Mouse (Mus musculus): ENCODE data around the gene Tpmt. TPM values are rescaled to one million over a fixed set of nuclear protein-coding genes. Genes with fewer than 3 reads are reported as not detected.

Tpmt gene
- polyA plus RNA-seq, 1 experiment from 2014 or later = 37.4 TPM

- Histone ChIP-seq H3K4me2 (replicated peaks; ENCODE audit: low read depth, low read length) (no peak overlapping the region), H3K27me3 (ENCODE audit: insufficient read depth, low read length) (no peaks in the 10 kb centered on the region), H3K4me3 (ENCODE audit: low read length) (no peak overlapping the region), H3K4me1 (ENCODE audit: insufficient read depth, low read length) (peaks cover 5% of the 10 kb centered on the region; the same call in 1 of the 2 replicates), H3K36me3 (ENCODE audit: insufficient read depth, low read length) (no peaks in the 10 kb centered on the region), H3K9me3 (ENCODE audit: low read length) (no peaks in the 10 kb centered on the region), H3K27ac (ENCODE audit: low read length) (no peak overlapping the region), H3K9ac (replicated peaks; ENCODE audit: low read length) (no peak overlapping the region)
- ATAC-seq (ENCODE audit: low FRiP score, low TSS enrichment) = no peak
- WGBS = 15% methylated on average over 4 of the region's 4 CpGs
Measured at GRCm38 (mm10) chr13:46990376-46991011, 54.0 kb downstream of the Tpmt start.

DNA sequence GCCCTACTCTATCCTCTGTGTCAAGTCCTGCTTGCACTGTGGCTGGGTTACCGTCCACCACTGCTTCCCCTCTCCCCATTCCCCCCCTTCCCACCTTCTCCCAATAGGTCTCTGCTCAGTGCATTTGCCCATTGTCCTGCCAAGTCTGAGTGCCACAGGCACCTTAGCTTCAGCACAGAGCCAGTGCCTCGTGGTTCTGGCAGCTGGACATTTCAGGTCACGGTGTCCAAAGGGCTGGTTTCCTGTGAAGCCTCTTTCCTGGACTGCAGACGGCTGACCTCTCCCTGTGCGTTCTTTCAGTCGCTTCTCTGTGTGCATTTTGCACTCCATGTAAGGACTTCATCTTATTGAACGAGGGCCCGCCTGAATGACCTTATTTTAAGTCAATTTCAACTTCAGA, 56.6 kb downstream of the Tpmt start:
- ATAC-seq (ENCODE audit: low FRiP score, low TSS enrichment) = no peak

DNA sequence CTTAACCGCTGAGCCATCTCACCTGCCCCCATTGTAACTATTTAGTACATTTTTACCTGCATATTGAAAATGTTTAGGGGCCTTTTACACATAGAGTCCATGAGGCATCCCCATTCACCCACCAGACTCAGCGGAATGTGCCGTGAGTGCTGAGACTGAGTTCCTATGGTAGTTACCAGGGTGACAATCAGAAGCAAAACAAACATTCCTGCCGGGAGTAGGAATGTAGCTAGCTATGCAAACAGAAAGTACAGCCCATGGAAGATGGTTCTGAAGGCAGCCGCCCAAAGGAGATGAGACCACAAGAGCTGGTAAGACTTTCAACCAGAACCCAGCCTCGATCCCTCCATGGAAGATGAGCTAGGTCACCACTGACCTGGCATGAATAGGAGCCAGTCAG, 58.3 kb downstream of the Tpmt start:
- no peak overlapping the region for H3K4me2 ChIP-seq (replicated peaks; ENCODE audit: low read depth, low read length)
- no peaks in the 10 kb centered on the region for H3K36me3 ChIP-seq (ENCODE audit: insufficient read depth, low read length)
- 68% methylated on average over 6 of the region's 6 CpGs for WGBS
- no peaks in the 10 kb centered on the region for H3K4me1 ChIP-seq (ENCODE audit: insufficient read depth, low read length)
- no peak for ATAC-seq (ENCODE audit: low FRiP score, low TSS enrichment)
- no peaks in the 10 kb centered on the region for H3K27me3 ChIP-seq (ENCODE audit: insufficient read depth, low read length)
- no peak overlapping the region for H3K9ac ChIP-seq (replicated peaks; ENCODE audit: low read length)
- H3K4me3 ChIP-seq (ENCODE audit: low read length) = no peak overlapping the region
- no peak overlapping the region for H3K27ac ChIP-seq (ENCODE audit: low read length)
- H3K9me3 ChIP-seq (ENCODE audit: low read length) = no peaks in the 10 kb centered on the region

More for the DNA sequence above, 56.6 kb downstream of the Tpmt start:
- H3K27ac ChIP-seq (ENCODE audit: low read length) = no peak overlapping the region
- no peaks in the 10 kb centered on the region for H3K9me3 ChIP-seq (ENCODE audit: low read length)
- H3K9ac ChIP-seq (replicated peaks; ENCODE audit: low read length) = no peak overlapping the region
- H3K4me2 ChIP-seq (replicated peaks; ENCODE audit: low read depth, low read length) = no peak overlapping the region
- no peaks in the 10 kb centered on the region for H3K4me1 ChIP-seq (ENCODE audit: insufficient read depth, low read length)
- H3K27me3 ChIP-seq (ENCODE audit: insufficient read depth, low read length) = no peaks in the 10 kb centered on the region
- WGBS = 71% methylated on average over 8 of the region's 8 CpGs
- H3K36me3 ChIP-seq (ENCODE audit: insufficient read depth, low read length) = no peaks in the 10 kb centered on the region
- H3K4me3 ChIP-seq (ENCODE audit: low read length) = no peak overlapping the region

- no peak for ATAC-seq (ENCODE audit: low FRiP score, low TSS enrichment)
- peaks cover 8% of the 10 kb centered on the region; the same call in 1 of the 2 replicates for H3K4me1 ChIP-seq (ENCODE audit: insufficient read depth, low read length)
- H3K27ac ChIP-seq (ENCODE audit: low read length) = no peak overlapping the region
- no peak overlapping the region for H3K9ac ChIP-seq (replicated peaks; ENCODE audit: low read length)
- WGBS = 84% methylated on average over 2 of the region's 2 CpGs
- H3K27me3 ChIP-seq (ENCODE audit: insufficient read depth, low read length) = no peaks in the 10 kb centered on the region
- no peak overlapping the region for H3K4me3 ChIP-seq (ENCODE audit: low read length)
- H3K36me3 ChIP-seq (ENCODE audit: insufficient read depth, low read length) = no peaks in the 10 kb centered on the region
- no peaks in the 10 kb centered on the region for H3K9me3 ChIP-seq (ENCODE audit: low read length)
- H3K4me2 ChIP-seq (replicated peaks; ENCODE audit: low read depth, low read length) = no peak overlapping the region
Measured at GRCm38 (mm10) chr13:46983878-46984277, 60.7 kb downstream of the Tpmt start.

GRCm38 (mm10) chr13:46979836-46980490, 64.6 kb downstream of the Tpmt start:
- Histone ChIP-seq H3K27ac (ENCODE audit: low read length) (no peak overlapping the region), H3K9me3 (ENCODE audit: low read length) (no peaks in the 10 kb centered on the region), H3K36me3 (ENCODE audit: insufficient read depth, low read length) (no peaks in the 10 kb centered on the region), H3K27me3 (ENCODE audit: insufficient read depth, low read length) (no peaks in the 10 kb centered on the region), H3K9ac (replicated peaks; ENCODE audit: low read length) (no peak overlapping the region), H3K4me2 (replicated peaks; ENCODE audit: low read depth, low read length) (no peak overlapping the region), H3K4me1 (ENCODE audit: insufficient read depth, low read length) (peaks cover 8% of the 10 kb centered on the region; the same call in 1 of the 2 replicates), H3K4me3 (ENCODE audit: low read length) (no peak overlapping the region)
- whole genome bisulfite sequencing = 45% methylated on average over 13 of the region's 13 CpGs
- no peak for ATAC-seq (ENCODE audit: low FRiP score, low TSS enrichment)

- Histone ChIP-seq H3K9me3 (ENCODE audit: low read length) (no peaks in the 10 kb centered on the region), H3K9ac (replicated peaks; ENCODE audit: low read length) (no peak overlapping the region), H3K4me2 (replicated peaks; ENCODE audit: low read depth, low read length) (no peak overlapping the region), H3K27me3 (ENCODE audit: insufficient read depth, low read length) (no peaks in the 10 kb centered on the region), H3K27ac (ENCODE audit: low read length) (no peak overlapping the region), H3K4me3 (ENCODE audit: low read length) (no peak overlapping the region), H3K4me1 (ENCODE audit: insufficient read depth, low read length) (peaks cover 8% of the 10 kb centered on the region; the same call in 1 of the 2 replicates), H3K36me3 (ENCODE audit: insufficient read depth, low read length) (no peaks in the 10 kb centered on the region)
- WGBS = 88% methylated on average over 7 of the region's 7 CpGs
- no peak for ATAC-seq (ENCODE audit: low FRiP score, low TSS enrichment)
Measured at GRCm38 (mm10) chr13:46976532-46976931, 68.0 kb downstream of the Tpmt start.

- H3K9ac ChIP-seq (replicated peaks; ENCODE audit: low read length) = no peak overlapping the region
- no peaks in the 10 kb centered on the region for H3K27me3 ChIP-seq (ENCODE audit: insufficient read depth, low read length)
- H3K27ac ChIP-seq (ENCODE audit: low read length) = no peak overlapping the region
- no peaks in the 10 kb centered on the region for H3K9me3 ChIP-seq (ENCODE audit: low read length)
- H3K4me1 ChIP-seq (ENCODE audit: insufficient read depth, low read length) = peaks cover 8% of the 10 kb centered on the region; the same call in 1 of the 2 replicates
- H3K4me3 ChIP-seq (ENCODE audit: low read length) = no peak overlapping the region
- WGBS = 33% methylated on average over 4 of the region's 4 CpGs
- ATAC-seq (ENCODE audit: low FRiP score, low TSS enrichment) = no peak
- no peaks in the 10 kb centered on the region for H3K36me3 ChIP-seq (ENCODE audit: insufficient read depth, low read length)
- no peak overlapping the region for H3K4me2 ChIP-seq (replicated peaks; ENCODE audit: low read depth, low read length)
Measured at GRCm38 (mm10) chr13:46975930-46976329, 68.6 kb downstream of the Tpmt start.

- Histone ChIP-seq H3K36me3 (ENCODE audit: insufficient read depth, low read length) (no peaks in the 10 kb centered on the region), H3K4me2 (replicated peaks; ENCODE audit: low read depth, low read length) (no peak overlapping the region), H3K9ac (replicated peaks; ENCODE audit: low read length) (no peak overlapping the region), H3K9me3 (ENCODE audit: low read length) (no peaks in the 10 kb centered on the region), H3K4me1 (ENCODE audit: insufficient read depth, low read length) (peaks cover 7% of the 10 kb centered on the region; the same call in 1 of the 2 replicates), H3K4me3 (ENCODE audit: low read length) (no peak overlapping the region), H3K27ac (ENCODE audit: low read length) (no peak overlapping the region), H3K27me3 (ENCODE audit: insufficient read depth, low read length) (no peaks in the 10 kb centered on the region)
- ATAC-seq (ENCODE audit: low FRiP score, low TSS enrichment) = no peak
- 67% methylated on average over 14 of the region's 14 CpGs for WGBS
Measured at GRCm38 (mm10) chr13:46975031-46975551, 69.4 kb downstream of the Tpmt start.

All from kidney, embryonic 16.5 days (tissue).